Mouse (Mus musculus) layer of hippocampus, postnatal 10 days (tissue): Measurements from ENCODE around the gene Pak1ip1. TPM values are rescaled to one million over a fixed set of nuclear protein-coding genes. Genes with fewer than 3 reads are reported as not detected.

Source experiments
- DNase-seq, 2 experiments: peaks; one replicate each; pipeline ENCODE4 v3.0.0; 2021; ENCODE audit warnings: low spot score in 2 of 2
- total RNA-seq, 2 experiments: library from RNA; stranded (reverse); gene quantifications; 2 replicates each; pipeline ENCODE4 v1.2.3; 2021

Gene Pak1ip1
- total RNA-seq, 2 experiments from 2014 or later = 34.8 to 34.9 TPM

GRCm38 (mm10) chr13:41002001-41002400 is 1.2 kb downstream of the Pak1ip1 start:
- DNase-seq = no peak

GRCm38 (mm10) chr13:41006244-41006643 is 5.4 kb downstream of the Pak1ip1 start:
- no peak for DNase-seq

- DNase-seq = no peak
Measured at GRCm38 (mm10) chr13:41008271-41008670, 7.4 kb downstream of the Pak1ip1 start.

- DNase-seq = no peak
Measured at GRCm38 (mm10) chr13:41008946-41009345, 8.1 kb downstream of the Pak1ip1 start.

- peak; percentile 92 to 94 for DNase-seq
Measured at GRCm38 (mm10) chr13:41015829-41016634, 15.2 kb downstream of the Pak1ip1 start, which contains the start of gene Tmem14c. Tmem14c (plus strand) TSS chr13:41016292.

GRCm38 (mm10) chr13:41016797-41017405 is 16.1 kb downstream of the Pak1ip1 start:
- no peak for DNase-seq

- no peak for DNase-seq
Measured at GRCm38 (mm10) chr13:41017832-41018231, 17.0 kb downstream of the Pak1ip1 start.

GRCm38 (mm10) chr13:41018236-41018635 is 17.4 kb downstream of the Pak1ip1 start:
- DNase-seq = no peak

GRCm38 (mm10) chr13:41018756-41019591 is 18.2 kb downstream of the Pak1ip1 start:
- no peak for DNase-seq

GRCm38 (mm10) chr13:41020494-41020893 is 19.7 kb downstream of the Pak1ip1 start:
- DNase-seq = no peak

GRCm38 (mm10) chr13:41021607-41022006 is 20.8 kb downstream of the Pak1ip1 start:
- no peak for DNase-seq

GRCm38 (mm10) chr13:41022099-41022498 is 21.3 kb downstream of the Pak1ip1 start:
- no peak for DNase-seq

- no peak for DNase-seq
Measured at GRCm38 (mm10) chr13:41030098-41030497, 29.3 kb downstream of the Pak1ip1 start.

GRCm38 (mm10) chr13:41042511-41042910 is 41.7 kb downstream of the Pak1ip1 start:
- DNase-seq = no peak

GRCm38 (mm10) chr13:41045901-41046300 is 45.1 kb downstream of the Pak1ip1 start:
- DNase-seq = no peak

GRCm38 (mm10) chr13:41047280-41047679 is 46.5 kb downstream of the Pak1ip1 start:
- DNase-seq = no peak

- DNase-seq = no peak
Measured at GRCm38 (mm10) chr13:41051965-41052364, 51.1 kb downstream of the Pak1ip1 start.
